Mouse (Mus musculus): ENCODE results near the gene Hmga1b. TPM values are rescaled to one million over a fixed set of nuclear protein-coding genes. Genes with fewer than 3 reads are reported as not detected.

The Hmga1b gene
- total and polyA plus RNA-seq, 3 experiments, result 190 to 633 TPM; not detected in 1

DNA sequence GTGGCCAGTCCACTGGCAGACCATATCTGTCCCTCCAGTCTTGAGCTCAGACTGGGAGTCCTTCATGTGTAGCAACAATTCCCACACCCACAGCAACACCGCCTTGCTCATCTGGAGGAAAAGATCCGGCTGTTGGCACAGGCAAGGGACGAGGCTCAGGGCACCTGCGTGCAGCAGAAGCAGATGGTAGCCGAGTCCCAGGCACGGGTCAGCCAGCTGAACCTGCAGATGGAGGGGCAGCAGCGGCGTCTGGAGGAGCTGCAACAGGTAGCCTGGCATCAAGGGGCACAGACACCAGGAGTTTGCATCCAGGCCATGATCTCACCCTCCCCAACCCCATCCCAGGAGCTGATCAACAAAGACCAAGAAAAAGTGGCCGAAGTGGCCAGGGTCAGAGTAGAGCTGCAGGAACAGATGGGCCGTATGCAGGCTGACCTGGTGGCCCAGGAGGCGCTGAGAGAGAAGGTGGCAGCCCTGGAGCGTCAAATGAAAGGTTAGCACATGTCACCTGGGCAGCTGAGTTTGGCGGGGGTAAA, 42.7 kb upstream of the Hmga1b start:
- Histone ChIP-seq H3K9ac (ENCODE audit: control insufficient read depth, low read depth, low read length, poor library complexity, severe bottlenecking) (no peak overlapping the region), H3K4me3 (ENCODE audit: control insufficient read depth in 1 of 2, insufficient read depth in 1 of 2, low read depth in 2 of 2, low read length in 2 of 2) (no peak overlapping the region), H3K36me3 (ENCODE audit: control insufficient read depth in 1 of 2, insufficient read depth in 2 of 2, low read length in 2 of 2) (peaks cover 0 to under 1% of the 10 kb centered on the region in 2 experiments; a peak in 1 of 4 replicates), H3K4me1 (ENCODE audit: control insufficient read depth in 1 of 2, insufficient read depth in 2 of 2, low read length in 2 of 2) (peaks cover 0 to 3% of the 10 kb centered on the region in 2 experiments; a peak in 2 of 4 replicates), H3K27me3 (ENCODE audit: control insufficient read depth in 1 of 2, insufficient read depth in 2 of 2, low read length in 2 of 2) (no peaks in the 10 kb centered on the region), H3K9me3 (replicated peaks; ENCODE audit: insufficient read depth, low read length) (no peaks in the 10 kb centered on the region), H3K27ac (ENCODE audit: control insufficient read depth, low read depth, low read length) (no peak overlapping the region), H3K79me2 (ENCODE audit: control insufficient read depth, insufficient read depth, low read length, poor library complexity) (no peaks in the 10 kb centered on the region)
- no peak for DNase-seq (ENCODE audit: low read depth, low spot score)
- TF ChIP-seq EP300 (IDR thresholded peaks at IDR 0.05; ENCODE audit: low read depth in 1 of 2, low read length in 2 of 2) (no peak), ZC3H11A (IDR thresholded peaks at IDR 0.05; ENCODE audit: low read depth, low read length) (no peak), ELF1 (IDR thresholded peaks at IDR 0.05; ENCODE audit: low read depth, low read length) (no peak), HCFC1 (IDR thresholded peaks at IDR 0.05; ENCODE audit: low read depth, low read length) (no peak), MAZ (IDR thresholded peaks at IDR 0.05; ENCODE audit: low read depth, low read length) (no peak), RAD21 (IDR thresholded peaks at IDR 0.05; ENCODE audit: low read depth, low read length) (no peak), NELFE (IDR thresholded peaks at IDR 0.05; ENCODE audit: low read depth, low read length) (no peak), JUND (IDR thresholded peaks at IDR 0.05; ENCODE audit: low read depth, low read length) (no peak), ZMIZ1 (IDR thresholded peaks at IDR 0.05; ENCODE audit: low read depth, low read length) (no peak), MYC (IDR thresholded peaks at IDR 0.05; ENCODE audit: low read depth, low read length) (no peak), NRF1 (IDR thresholded peaks at IDR 0.05; ENCODE audit: insufficient read depth, low read depth, low read length, poor library complexity, severe bottlenecking) (no peak), E2F4 (IDR thresholded peaks at IDR 0.05; ENCODE audit: borderline replicate concordance, low read depth, low read length) (no peak), BHLHE40 (IDR thresholded peaks at IDR 0.05; ENCODE audit: borderline replicate concordance, low read depth, low read length) (no peak), GABPA (IDR thresholded peaks at IDR 0.05; ENCODE audit: low read depth, low read length) (no peak), MXI1 (IDR thresholded peaks at IDR 0.05; ENCODE audit: low read depth, low read length) (no peak), POLR2AphosphoS5 (IDR thresholded peaks at IDR 0.05; ENCODE audit: borderline replicate concordance, low read depth, low read length) (no peak), CTCF (IDR thresholded peaks at IDR 0.05 in 2 of 3, conservative IDR thresholded peaks at IDR 0.05 in 1 of 3; ENCODE audit: control insufficient read depth in 1 of 3, insufficient read depth in 1 of 3, low read depth in 2 of 3, low read length in 3 of 3, poor library complexity in 1 of 3, severe bottlenecking in 1 of 3) (no peak), USF1 (IDR thresholded peaks at IDR 0.05; ENCODE audit: low read depth, low read length) (no peak), USF2 (IDR thresholded peaks at IDR 0.05; ENCODE audit: borderline replicate concordance in 1 of 2, insufficient read depth in 1 of 2, low read depth in 1 of 2, low read length in 2 of 2) (no peak)

- no peaks in the 10 kb centered on the region for H3K4me1 ChIP-seq (ENCODE audit: control insufficient read depth in 1 of 2, insufficient read depth in 2 of 2, low read length in 2 of 2)
- no peak overlapping the region for H3K9ac ChIP-seq (ENCODE audit: control insufficient read depth, low read depth, low read length, poor library complexity, severe bottlenecking)
- H3K79me2 ChIP-seq (ENCODE audit: control insufficient read depth, insufficient read depth, low read length, poor library complexity), result no peaks in the 10 kb centered on the region
- TF ChIP-seq RAD21 (IDR thresholded peaks at IDR 0.05; ENCODE audit: low read depth, low read length) (peak; percentile 78), ZKSCAN1 (IDR thresholded peaks at IDR 0.05; ENCODE audit: low read depth, low read length) (no peak), SMC3 (IDR thresholded peaks at IDR 0.05; ENCODE audit: low read depth, low read length) (peak; percentile 73), ZC3H11A (IDR thresholded peaks at IDR 0.05; ENCODE audit: low read depth, low read length) (peak; percentile 59), CTCF (IDR thresholded peaks at IDR 0.05 in 2 of 3, conservative IDR thresholded peaks at IDR 0.05 in 1 of 3; ENCODE audit: control insufficient read depth in 1 of 3, insufficient read depth in 1 of 3, low read depth in 2 of 3, low read length in 3 of 3, poor library complexity in 1 of 3, severe bottlenecking in 1 of 3) (peak; percentile 71 to 85 (median 78)), MYB (IDR thresholded peaks at IDR 0.05; ENCODE audit: low read depth, low read length) (no peak), MXI1 (IDR thresholded peaks at IDR 0.05; ENCODE audit: low read depth, low read length) (no peak), SIN3A (IDR thresholded peaks at IDR 0.05; ENCODE audit: low read length) (no peak)
- H3K4me3 ChIP-seq (ENCODE audit: control insufficient read depth in 1 of 2, insufficient read depth in 1 of 2, low read depth in 2 of 2, low read length in 2 of 2), result no peak overlapping the region
- H3K27ac ChIP-seq (ENCODE audit: control insufficient read depth, low read depth, low read length), result no peak overlapping the region
- H3K36me3 ChIP-seq (ENCODE audit: control insufficient read depth in 1 of 2, insufficient read depth in 2 of 2, low read length in 2 of 2), result no peaks in the 10 kb centered on the region; a peak in 1 of 4 replicates
- peak; percentile 74 for DNase-seq (ENCODE audit: low read depth, low spot score)
- no peaks in the 10 kb centered on the region for H3K27me3 ChIP-seq (ENCODE audit: control insufficient read depth in 1 of 2, insufficient read depth in 2 of 2, low read length in 2 of 2)
- no peaks in the 10 kb centered on the region for H3K9me3 ChIP-seq (replicated peaks; ENCODE audit: insufficient read depth, low read length)
These were observed 42.1 kb upstream of the Hmga1b start for GRCm38 (mm10) chr11:120720450-120720849.

All from MEL (cell line).